Mouse (Mus musculus) adrenal gland, postnatal 14 days (tissue): Measurements from ENCODE around the gene Mettl9. TPM values are rescaled to one million over a fixed set of nuclear protein-coding genes. Genes with fewer than 3 reads are reported as not detected.

Experiments used
- DNase-seq: peaks from one replicate; pipeline ENCODE4 v3.0.0; 2021; ENCODE audit warnings: mixed read lengths
- total RNA-seq: library from RNA; stranded (reverse); gene quantifications from 2 replicates; pipeline ENCODE4 v1.2.3, GENCODE M21; 2021

Gene Mettl9
- total RNA-seq, 1 experiment from 2014 or later, result 104 TPM

- DNase-seq, result no peak
Measured at GRCm38 (mm10) chr7:121044251-121044650, 10.0 kb downstream of the Mettl9 start.

- peak; percentile 24 for DNase-seq
Measured at GRCm38 (mm10) chr7:121045671-121046453, 11.6 kb downstream of the Mettl9 start.

GRCm38 (mm10) chr7:121047624-121048023, 13.4 kb downstream of the Mettl9 start:
- no peak for DNase-seq

GRCm38 (mm10) chr7:121053071-121053470, 18.8 kb downstream of the Mettl9 start:
- DNase-seq, result peak; percentile 37

GRCm38 (mm10) chr7:121059477-121060218, 25.4 kb downstream of the Mettl9 start:
- no peak for DNase-seq

GRCm38 (mm10) chr7:121064309-121064708, 30.1 kb downstream of the Mettl9 start:
- peak; percentile 55 for DNase-seq

- no peak for DNase-seq
Measured at GRCm38 (mm10) chr7:121071276-121071675, 37.0 kb downstream of the Mettl9 start.

GRCm38 (mm10) chr7:121072506-121072905, 38.3 kb downstream of the Mettl9 start:
- no peak for DNase-seq

GRCm38 (mm10) chr7:121074281-121074680, 40.0 kb downstream of the Mettl9 start, which contains the start of gene Igsf6:
TSS of gene Igsf6 (minus strand) at chr7:121074572.
- no peak for DNase-seq

GRCm38 (mm10) chr7:121074801-121075400, 40.7 kb downstream of the Mettl9 start:
- no peak for DNase-seq

GRCm38 (mm10) chr7:121075416-121075815, 41.2 kb downstream of the Mettl9 start:
- no peak for DNase-seq

- no peak for DNase-seq
Measured at GRCm38 (mm10) chr7:121077311-121077710, 43.1 kb downstream of the Mettl9 start.

GRCm38 (mm10) chr7:121077829-121078228, 43.6 kb downstream of the Mettl9 start:
- DNase-seq, result peak; percentile 77

GRCm38 (mm10) chr7:121081350-121081749, 47.1 kb downstream of the Mettl9 start, which contains the start of gene Otoa:
TSS of gene Otoa (plus strand) at chr7:121081650.
- no peak for DNase-seq

GRCm38 (mm10) chr7:121081816-121082215, 47.6 kb downstream of the Mettl9 start:
- DNase-seq, result no peak

GRCm38 (mm10) chr7:121082949-121083513, 48.8 kb downstream of the Mettl9 start:
- DNase-seq, result no peak

GRCm38 (mm10) chr7:121084840-121085453, 50.7 kb downstream of the Mettl9 start:
- no peak for DNase-seq

GRCm38 (mm10) chr7:121085500-121085899, 51.3 kb downstream of the Mettl9 start:
- DNase-seq, result peak; percentile 55

GRCm38 (mm10) chr7:121088745-121089144, 54.5 kb downstream of the Mettl9 start:
- no peak for DNase-seq

- no peak for DNase-seq
Measured at GRCm38 (mm10) chr7:121090748-121091147, 56.5 kb downstream of the Mettl9 start.

GRCm38 (mm10) chr7:121093026-121093425, 58.8 kb downstream of the Mettl9 start:
- no peak for DNase-seq
